Comparison of ENCODE assay signal across 9 mouse cellular contexts in the genomic region with DNA sequence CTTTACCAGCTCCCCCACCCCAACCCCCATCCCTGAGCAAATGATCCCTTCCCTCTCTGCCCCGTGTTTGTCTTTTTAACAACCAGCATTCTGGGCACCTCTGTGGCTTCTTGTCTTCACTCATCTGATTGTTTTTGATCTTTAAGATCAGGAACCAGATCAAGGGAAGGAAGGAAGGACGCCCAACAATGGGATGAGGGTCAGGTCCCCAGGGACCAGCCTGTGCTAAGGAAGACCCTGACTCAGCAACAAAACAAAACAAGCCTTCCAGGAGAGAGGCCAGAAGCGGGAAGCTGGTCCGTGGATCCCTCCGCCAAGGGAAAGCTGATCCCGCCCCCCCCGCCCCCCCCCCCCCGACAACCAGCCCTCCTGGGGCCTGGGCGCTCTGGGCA. TPM values are rescaled to one million over a fixed set of nuclear protein-coding genes. Genes with fewer than 3 reads are reported as not detected.
DNase-seq lines count a peak whose midpoint lies in the region; ATAC-seq lines count a peak whose summit lies in the region.
"Had no signal": no experiment of that assay in that cellular context is flagged by ENCODE, and none has a peak within 500 bp of the region (broad histone marks: within the 10 kb centered on the region; RNA-seq: fewer than 3 reads in every experiment).

No protein-coding gene starts in this region.

- H3K27ac ChIP-seq in heart, embryonic 15.5 days: peak overlapping the region; percentile 81
- peak overlapping the region; percentile 69 for H3K27ac ChIP-seq in hindbrain, embryonic 15.5 days (replicated peaks)
- peak overlapping the region; percentile 46 for H3K27ac ChIP-seq in midbrain, embryonic 11.5 days (ENCODE audit: low read depth, low read length)

- H3K9me3 ChIP-seq in heart, embryonic 15.5 days (replicated peaks): no peaks in the 10 kb centered on the region
- H3K9me3 ChIP-seq in hindbrain, embryonic 15.5 days: no peaks in the 10 kb centered on the region
- H3K9me3 ChIP-seq in midbrain, embryonic 11.5 days (ENCODE audit: control insufficient read depth, low read length): no peaks in the 10 kb centered on the region

- H3K9ac ChIP-seq in heart, embryonic 15.5 days: peak overlapping the region; percentile 47; the same call in 1 of the 2 replicates
- peak overlapping the region; percentile 28 for H3K9ac ChIP-seq in hindbrain, embryonic 15.5 days
- peak overlapping the region; percentile 53 for H3K9ac ChIP-seq in midbrain, embryonic 11.5 days (ENCODE audit: low read length)

- no peaks in the 10 kb centered on the region for H3K27me3 ChIP-seq in heart, embryonic 15.5 days
- no peaks in the 10 kb centered on the region for H3K27me3 ChIP-seq in hindbrain, embryonic 15.5 days
- H3K27me3 ChIP-seq in midbrain, embryonic 11.5 days (ENCODE audit: control insufficient read depth, insufficient read depth, low read length): no peaks in the 10 kb centered on the region

- no peak for ATAC-seq in heart, embryonic 15.5 days (replicated peaks; ENCODE audit: insufficient number of reproducible peaks, insufficient read depth, low FRiP score, low read depth)
- no peak for ATAC-seq in hindbrain, embryonic 15.5 days (ENCODE audit: low FRiP score, low read depth)
- ATAC-seq in midbrain, embryonic 11.5 days (ENCODE audit: low FRiP score): no peak
- ATAC-seq in activated CD4-positive, CD25-positive, alpha-beta regulatory T cell, adult 4 months: no peak
- ATAC-seq: CD4-positive, CD25-positive, alpha-beta regulatory T cell, adult 4 months had no signal

- peaks cover 26% of the 10 kb centered on the region for H3K4me1 ChIP-seq in heart, embryonic 15.5 days (replicated peaks)
- H3K4me1 ChIP-seq in hindbrain, embryonic 15.5 days (replicated peaks): peaks cover 9% of the 10 kb centered on the region
- peaks cover 7% of the 10 kb centered on the region for H3K4me1 ChIP-seq in midbrain, embryonic 11.5 days (ENCODE audit: control insufficient read depth, insufficient read depth, low read length)

- no peaks in the 10 kb centered on the region for H3K36me3 ChIP-seq in heart, embryonic 15.5 days
- no peaks in the 10 kb centered on the region for H3K36me3 ChIP-seq in hindbrain, embryonic 15.5 days
- H3K36me3 ChIP-seq in midbrain, embryonic 11.5 days (ENCODE audit: control insufficient read depth, insufficient read depth, low read length): no peaks in the 10 kb centered on the region

- peak overlapping the region; percentile 36 for H3K4me3 ChIP-seq in heart, embryonic 15.5 days
- H3K4me3 ChIP-seq in hindbrain, embryonic 15.5 days: peak overlapping the region; percentile 29
- H3K4me3 ChIP-seq in midbrain, embryonic 11.5 days (ENCODE audit: low read depth, low read length): peak overlapping the region; percentile 17; the same call in 1 of the 2 replicates

- 1% methylated on average over 8 of the region's 9 CpGs for WGBS in heart, embryonic 15.5 days
- 9% methylated on average over 7 of the region's 9 CpGs for WGBS in hindbrain, embryonic 15.5 days
- 10% methylated on average over 8 of the region's 9 CpGs for WGBS in midbrain, embryonic 11.5 days

- no peak for DNase-seq in heart, adult 11 months
- DNase-seq in embryo, embryonic 10 days (ENCODE audit: low spot score): peak; percentile 65
- DNase-seq in midbrain, embryonic 11.5 days (ENCODE audit: low spot score, missing footprints): peak; percentile 80
- DNase-seq in adrenal gland, adult (ENCODE audit: inconsistent age in 2 of 2, low spot score in 1 of 2): no peak
- no peak for DNase-seq in ovary, adult 18-20 months (ENCODE audit: low spot score)

- H3K4me2 ChIP-seq in heart, embryonic 15.5 days: peak overlapping the region; percentile 60
- peak overlapping the region; percentile 55 for H3K4me2 ChIP-seq in hindbrain, embryonic 15.5 days
- H3K4me2 ChIP-seq in midbrain, embryonic 11.5 days: peak overlapping the region; percentile 51

RNA-seq across cellular contexts. Expression of a gene that starts 41.6 kb away (rescaled TPM):
- polyA plus RNA-seq in heart, embryonic 15.5 days (2015; fragmentation: Nextera tagmentation; extraction: Ambion mirVana): 14.1 and 17.4 TPM in 2 replicates
- 3.8 and 3.9 TPM in 2 replicates for polyA plus RNA-seq in hindbrain, embryonic 15.5 days (2015; fragmentation: Nextera tagmentation; extraction: Ambion mirVana)
- polyA plus RNA-seq in midbrain, embryonic 11.5 days (2014; fragmentation: Nextera tagmentation; extraction: Ambion mirVana): 0.98 and 1.2 TPM in 2 replicates
- under 1 TPM; 0.24 to 0.60 TPM for polyA plus RNA-seq in activated CD4-positive, CD25-positive, alpha-beta regulatory T cell, adult 4 months (2017; shearing (Covaris generic))

RNA-seq across cellular contexts. Expression of a gene that starts 47.3 kb away (rescaled TPM):
- not detected in 2 replicates for polyA plus RNA-seq in heart, embryonic 15.5 days (2015; fragmentation: Nextera tagmentation; extraction: Ambion mirVana)
- not detected in 2 replicates for polyA plus RNA-seq in hindbrain, embryonic 15.5 days (2015; fragmentation: Nextera tagmentation; extraction: Ambion mirVana)
- polyA plus RNA-seq in midbrain, embryonic 11.5 days (2014; fragmentation: Nextera tagmentation; extraction: Ambion mirVana): 0.16 TPM in 1 of 2 replicates, not detected in the other
- not detected for polyA plus RNA-seq in activated CD4-positive, CD25-positive, alpha-beta regulatory T cell, adult 4 months (2017; shearing (Covaris generic))
- polyA plus RNA-seq: CD4-positive, CD25-positive, alpha-beta regulatory T cell, adult 4 months had no signal

Comparison
In these comparisons a context has a peak if more than half of its experiments do, and no peak if none do; other contexts are left out.
1. DNase-seq: peak in embryo, embryonic 10 days (single experiment) and midbrain, embryonic 11.5 days (single experiment); none in heart, adult 11 months (single experiment), adrenal gland, adult (0 of 2) and ovary, adult 18-20 months (single experiment).
2. Peak in every context shown above with its lines, with median percentiles within 50 percentile points of each other: H3K27ac ChIP-seq, H3K4me2 ChIP-seq, H3K4me3 ChIP-seq and H3K9ac ChIP-seq.